Mouse (Mus musculus): ENCODE measurements at regions not wholly inside any gene's neighbourhood (a gene's known extent, or its start where the extent isn't known, plus 50 kb on each side); places are given as distances from the start of the nearest gene placed in this dataset.

DNA sequence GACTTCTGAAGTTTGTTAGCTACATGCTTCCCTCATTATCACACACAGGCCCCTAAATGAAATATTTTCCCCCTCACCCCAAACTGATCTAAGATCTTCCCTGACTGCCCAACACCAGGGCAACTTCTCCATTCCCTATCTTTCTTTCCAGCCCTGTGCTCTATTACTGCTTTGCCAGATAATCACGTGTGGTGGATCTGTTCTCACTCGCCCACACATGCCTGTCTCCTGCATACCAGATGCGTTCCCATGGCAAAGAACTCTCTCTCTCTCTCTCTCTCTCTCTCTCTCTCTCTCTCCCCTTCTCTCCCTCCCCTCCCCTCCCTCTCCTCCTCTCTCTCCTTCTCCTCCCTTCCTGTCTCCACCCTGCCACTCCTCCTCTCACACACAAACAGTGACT is 88.8 kb upstream of the Npy2r start:
- TF ChIP-seq GATA1 (IDR thresholded peaks at IDR 0.05; ENCODE audit: borderline replicate concordance, low read length) (no peak), FLI1 (IDR thresholded peaks at IDR 0.05; ENCODE audit: low read length) (no peak)

All from megakaryocyte, embryonic 14.5 days (primary cell).